Mouse (Mus musculus) MEL (cell line): ENCODE results near the gene Prss54. TPM values are rescaled to one million over a fixed set of nuclear protein-coding genes. Genes with fewer than 3 reads are reported as not detected.
A peak's percentile ranks its signal among the peaks of the same experiment; 100 is the strongest.

Experiments
- DNase-seq: peaks from one replicate; pipeline ENCODE4 v3.0.0; 2011; ENCODE audit warnings: low read depth, low spot score
- H3K27ac ChIP-seq: 2 replicates; pipeline ENCODE4 v1.5.1; 2012; ENCODE audit warnings: low read depth, mild to moderate bottlenecking, control low read depth, low read length, moderate library complexity; ENCODE audit not compliant: control insufficient read depth
- H3K27me3 ChIP-seq, 2 experiments: fragments of 150-350 bp in 1 of 2; sonication (generic) in 1 of 2; 2 replicates each; pipeline ENCODE4 v1.6.1; 2012; ENCODE audit warnings: low read length in 2 of 2, mild to moderate bottlenecking in 2 of 2, improper control_type of control experiment in 1 of 2, moderate library complexity in 1 of 2; ENCODE audit not compliant: insufficient read depth in 2 of 2, control insufficient read depth in 1 of 2
- H3K36me3 ChIP-seq, 2 experiments: 2 replicates each; pipeline ENCODE4 v1.6.1; 2012 to 2014; ENCODE audit warnings: low read length in 2 of 2, improper control_type of control experiment in 1 of 2, inconsistent platforms in 1 of 2, mild to moderate bottlenecking in 1 of 2; ENCODE audit not compliant: insufficient read depth in 2 of 2, control insufficient read depth in 1 of 2
- H3K4me1 ChIP-seq, 2 experiments: fragments of 150-350 bp in 1 of 2; sonication (generic) in 1 of 2; 2 replicates each; pipeline ENCODE4 v1.6.1; 2012; ENCODE audit warnings: low read length in 2 of 2, improper control_type of control experiment in 1 of 2, mild to moderate bottlenecking in 1 of 2; ENCODE audit not compliant: insufficient read depth in 2 of 2, control insufficient read depth in 1 of 2
- H3K4me3 ChIP-seq, 2 experiments: fragments of 150-350 bp in 1 of 2; sonication (generic) in 1 of 2; 2 replicates each; pipeline ENCODE4 v1.5.1; 2012; ENCODE audit warnings: low read depth in 2 of 2, low read length in 2 of 2, mild to moderate bottlenecking in 2 of 2, moderate library complexity in 2 of 2, control low read depth in 1 of 2, improper control_type of control experiment in 1 of 2; ENCODE audit not compliant: control insufficient read depth in 1 of 2, insufficient read depth in 1 of 2
- H3K79me2 ChIP-seq: 2 replicates; pipeline ENCODE4 v1.6.1; 2012; ENCODE audit warnings: mild to moderate bottlenecking, low read length, moderate library complexity; ENCODE audit not compliant: control insufficient read depth, poor library complexity, insufficient read depth
- H3K9ac ChIP-seq: 2 replicates; pipeline ENCODE4 v1.6.1; 2012; ENCODE audit warnings: low read depth, mild to moderate bottlenecking, control low read depth, low read length, moderate library complexity; ENCODE audit not compliant: control insufficient read depth, poor library complexity, severe bottlenecking
- H3K9me3 ChIP-seq: fragments of 150-350 bp; sonication (generic); replicated peaks from 2 replicates; pipeline ENCODE4 v1.6.1; 2012; ENCODE audit warnings: mild to moderate bottlenecking, low read length, improper control_type of control experiment, moderate library complexity; ENCODE audit not compliant: insufficient read depth
- BHLHE40 ChIP-seq: IDR thresholded peaks from 2 replicates; pipeline ENCODE4 v1.6.1; 2012; ENCODE audit warnings: low read depth, mild to moderate bottlenecking, inconsistent platforms, low read length, improper control_type of control experiment, borderline replicate concordance
- CHD2 ChIP-seq: IDR thresholded peaks from 2 replicates; pipeline ENCODE4 v1.6.1; 2011; ENCODE audit warnings: low read length, improper control_type of control experiment
- CTCF ChIP-seq, 3 experiments: IDR thresholded peaks in 2 of 3; conservative IDR thresholded peaks in 1 of 3; 2 replicates each; pipeline ENCODE4 v1.5.1; 2011 to 2012; ENCODE audit warnings: low read length in 3 of 3, low read depth in 2 of 3, mild to moderate bottlenecking in 2 of 3, improper control_type of control experiment in 1 of 3, inconsistent platforms in 1 of 3, mixed read lengths in 1 of 3, moderate library complexity in 1 of 3; ENCODE audit not compliant: control insufficient read depth in 1 of 3, insufficient read depth in 1 of 3, poor library complexity in 1 of 3, severe bottlenecking in 1 of 3
- E2F4 ChIP-seq: IDR thresholded peaks from 2 replicates; pipeline ENCODE4 v1.6.1; 2011; ENCODE audit warnings: low read depth, low read length, improper control_type of control experiment, borderline replicate concordance
- ELF1 ChIP-seq: IDR thresholded peaks from 2 replicates; pipeline ENCODE4 v1.6.1; 2014; ENCODE audit warnings: low read depth, mild to moderate bottlenecking, inconsistent platforms, low read length, improper control_type of control experiment, moderate library complexity
- EP300 ChIP-seq, 2 experiments: IDR thresholded peaks; 2 replicates each; pipeline ENCODE4 v1.6.1; 2011; ENCODE audit warnings: improper control_type of control experiment in 2 of 2, low read length in 2 of 2, low read depth in 1 of 2, mild to moderate bottlenecking in 1 of 2
- ETS1 ChIP-seq: IDR thresholded peaks from 2 replicates; pipeline ENCODE4 v1.6.1; 2012; ENCODE audit warnings: low read depth, mild to moderate bottlenecking, inconsistent platforms, low read length, improper control_type of control experiment, moderate library complexity
- GABPA ChIP-seq: IDR thresholded peaks from 2 replicates; pipeline ENCODE4 v1.6.1; 2012; ENCODE audit warnings: low read depth, mild to moderate bottlenecking, inconsistent platforms, low read length, improper control_type of control experiment, moderate library complexity
- GATA1 ChIP-seq: IDR thresholded peaks from 2 replicates; pipeline ENCODE4 v1.6.1; 2011; ENCODE audit warnings: low read depth, low read length, improper control_type of control experiment
- HCFC1 ChIP-seq: IDR thresholded peaks from 2 replicates; pipeline ENCODE4 v1.6.1; 2012; ENCODE audit warnings: low read depth, mild to moderate bottlenecking, inconsistent platforms, low read length, improper control_type of control experiment, moderate library complexity
- JUND ChIP-seq: IDR thresholded peaks from 2 replicates; pipeline ENCODE4 v1.6.1; 2011; ENCODE audit warnings: low read depth, mild to moderate bottlenecking, improper control_type of control experiment, low read length
- KAT2A ChIP-seq: conservative IDR thresholded peaks from 2 replicates; pipeline ENCODE4 v1.6.1; 2012; ENCODE audit warnings: low read depth, low read length, improper control_type of control experiment, inconsistent platforms
- MAFK ChIP-seq: IDR thresholded peaks from 2 replicates; pipeline ENCODE4 v1.6.1; 2011; ENCODE audit warnings: low read depth, mild to moderate bottlenecking, low read length, improper control_type of control experiment, borderline replicate concordance
- MAX ChIP-seq: IDR thresholded peaks from 2 replicates; pipeline ENCODE4 v1.6.1; 2011; ENCODE audit warnings: low read length, improper control_type of control experiment
- MAZ ChIP-seq: IDR thresholded peaks from 2 replicates; pipeline ENCODE4 v1.6.1; 2012; ENCODE audit warnings: low read depth, mild to moderate bottlenecking, inconsistent platforms, low read length, improper control_type of control experiment
- MEF2A ChIP-seq: IDR thresholded peaks from 2 replicates; pipeline ENCODE4 v1.6.1; 2014; ENCODE audit warnings: low read depth, mild to moderate bottlenecking, inconsistent platforms, low read length, improper control_type of control experiment; ENCODE audit not compliant: poor library complexity, insufficient replicate concordance, severe bottlenecking; ENCODE audit errors: extremely low read depth
- MXI1 ChIP-seq: IDR thresholded peaks from 2 replicates; pipeline ENCODE4 v1.6.1; 2011; ENCODE audit warnings: mild to moderate bottlenecking, low read depth, low read length, improper control_type of control experiment
- MYB ChIP-seq: IDR thresholded peaks from 2 replicates; pipeline ENCODE4 v1.6.1; 2011; ENCODE audit warnings: mild to moderate bottlenecking, low read depth, low read length, improper control_type of control experiment
- MYC ChIP-seq: IDR thresholded peaks from 2 replicates; pipeline ENCODE4 v1.6.1; 2011; ENCODE audit warnings: low read depth, mild to moderate bottlenecking, low read length, improper control_type of control experiment, moderate library complexity
- NELFE ChIP-seq: IDR thresholded peaks from 2 replicates; pipeline ENCODE4 v1.6.1; 2011; ENCODE audit warnings: low read depth, low read length, improper control_type of control experiment
- NRF1 ChIP-seq: IDR thresholded peaks from 2 replicates; pipeline ENCODE4 v1.6.1; 2014; ENCODE audit warnings: low read depth, mild to moderate bottlenecking, inconsistent platforms, low read length, improper control_type of control experiment, moderate library complexity; ENCODE audit not compliant: poor library complexity, insufficient read depth, severe bottlenecking
- POLR2A ChIP-seq, 2 experiments: IDR thresholded peaks; 2 replicates each; pipeline ENCODE4 v1.6.1; 2011 to 2012; ENCODE audit warnings: low read length in 2 of 2, mild to moderate bottlenecking in 2 of 2, control low read depth in 1 of 2, improper control_type of control experiment in 1 of 2, low read depth in 1 of 2, moderate library complexity in 1 of 2; ENCODE audit not compliant: control insufficient read depth in 1 of 2, insufficient read depth in 1 of 2, poor library complexity in 1 of 2
- POLR2AphosphoS2 ChIP-seq: IDR thresholded peaks from 2 replicates; pipeline ENCODE4 v1.6.1; 2011; ENCODE audit warnings: low read length, improper control_type of control experiment
- POLR2AphosphoS5 ChIP-seq: IDR thresholded peaks from 2 replicates; pipeline ENCODE4 v1.6.1; 2012; ENCODE audit warnings: low read depth, borderline replicate concordance, mild to moderate bottlenecking, inconsistent platforms, low read length, moderate library complexity, mixed read lengths
- RAD21 ChIP-seq: IDR thresholded peaks from 2 replicates; pipeline ENCODE4 v1.6.1; 2011; ENCODE audit warnings: mild to moderate bottlenecking, low read depth, low read length, improper control_type of control experiment
- RCOR1 ChIP-seq: IDR thresholded peaks from 2 replicates; pipeline ENCODE4 v1.6.1; 2012; ENCODE audit warnings: low read depth, mild to moderate bottlenecking, inconsistent platforms, low read length, improper control_type of control experiment
- SIN3A ChIP-seq: IDR thresholded peaks from 2 replicates; pipeline ENCODE4 v1.6.1; 2012; ENCODE audit warnings: low read length, improper control_type of control experiment, inconsistent platforms
- SMC3 ChIP-seq: IDR thresholded peaks from 2 replicates; pipeline ENCODE4 v1.6.1; 2011; ENCODE audit warnings: low read depth, low read length, improper control_type of control experiment
- TAL1 ChIP-seq: IDR thresholded peaks from 2 replicates; pipeline ENCODE4 v1.6.1; 2012; ENCODE audit warnings: mild to moderate bottlenecking, inconsistent platforms, low read length, moderate library complexity, mixed read lengths
- TBP ChIP-seq: IDR thresholded peaks from 2 replicates; pipeline ENCODE4 v1.8.0; 2011; ENCODE audit warnings: low read depth, low read length, improper control_type of control experiment
- TCF12 ChIP-seq: IDR thresholded peaks from 2 replicates; pipeline ENCODE4 v1.6.1; 2014; ENCODE audit warnings: low read depth, mild to moderate bottlenecking, inconsistent platforms, low read length, improper control_type of control experiment, moderate library complexity
- UBTF ChIP-seq: IDR thresholded peaks from 2 replicates; pipeline ENCODE4 v1.6.1; 2012; ENCODE audit warnings: low read depth, mild to moderate bottlenecking, inconsistent platforms, low read length, improper control_type of control experiment, moderate library complexity, borderline replicate concordance; ENCODE audit not compliant: insufficient read depth
- USF1 ChIP-seq: IDR thresholded peaks from 2 replicates; pipeline ENCODE4 v1.6.1; 2014; ENCODE audit warnings: low read depth, mild to moderate bottlenecking, inconsistent platforms, low read length, improper control_type of control experiment, moderate library complexity
- USF2 ChIP-seq, 2 experiments: IDR thresholded peaks; 2 replicates each; pipeline ENCODE4 v1.6.1; 2011 to 2012; ENCODE audit warnings: improper control_type of control experiment in 2 of 2, low read length in 2 of 2, borderline replicate concordance in 1 of 2, inconsistent platforms in 1 of 2, low read depth in 1 of 2, mild to moderate bottlenecking in 1 of 2; ENCODE audit not compliant: insufficient read depth in 1 of 2
- ZC3H11A ChIP-seq: IDR thresholded peaks from 2 replicates; pipeline ENCODE4 v1.6.1; 2012; ENCODE audit warnings: low read depth, mild to moderate bottlenecking, inconsistent platforms, low read length, improper control_type of control experiment
- ZKSCAN1 ChIP-seq: IDR thresholded peaks from 2 replicates; pipeline ENCODE4 v1.6.1; 2012; ENCODE audit warnings: low read depth, mild to moderate bottlenecking, inconsistent platforms, low read length, improper control_type of control experiment, moderate library complexity
- ZMIZ1 ChIP-seq: IDR thresholded peaks from 2 replicates; pipeline ENCODE4 v1.6.1; 2012; ENCODE audit warnings: low read depth, mild to moderate bottlenecking, inconsistent platforms, low read length, improper control_type of control experiment, moderate library complexity
- ZNF384 ChIP-seq: IDR thresholded peaks from 2 replicates; pipeline ENCODE4 v1.6.1; 2012; ENCODE audit warnings: low read depth, mild to moderate bottlenecking, inconsistent platforms, low read length, improper control_type of control experiment
- polyA plus RNA-seq, 2 experiments: library from polyadenylated mRNA; stranded (reverse) in 1 of 2; unstranded in 1 of 2; fragments of >175 nt in 1 of 2; fragments of >200 nt in 1 of 2; gene quantifications; 2 replicates each; pipeline versions ENCODE4 v1.2.1 to v1.2.4; 2012; ENCODE audit warnings: low replicate concordance in 2 of 2, low read depth in 1 of 2; ENCODE audit not compliant: insufficient read length in 2 of 2, insufficient read depth in 1 of 2, missing spikeins in 1 of 2
- total RNA-seq: library from RNA; depleted of rRNA; stranded (reverse); fragments of 300-350 nt; gene quantifications from 2 replicates; pipeline ENCODE4 v1.2.3, GENCODE M21; 2012

Gene Prss54
- total and polyA plus RNA-seq, 3 experiments = not detected

GRCm38 (mm10) chr8:95566217-95566616 is 9.9 kb downstream of the Prss54 start:
- Histone ChIP-seq H3K27ac (no peak overlapping the region), H3K27me3 (peaks cover 1 to 5% of the 10 kb centered on the region in 2 experiments; a peak in 3 of 4 replicates), H3K36me3 (peaks cover 0 to 4% of the 10 kb centered on the region in 2 experiments; a peak in 2 of 4 replicates), H3K4me1 (peaks cover 2 to 9% of the 10 kb centered on the region in 2 experiments), H3K9ac (no peak overlapping the region), H3K79me2 (no peaks in the 10 kb centered on the region), H3K9me3 (no peaks in the 10 kb centered on the region), H3K4me3 (no peak overlapping the region)
- DNase-seq = peak; percentile 52
- TF ChIP-seq POLR2AphosphoS2 (no peak), GABPA (no peak), ELF1 (no peak), RAD21 (peak; percentile 19), ZKSCAN1 (no peak), BHLHE40 (no peak), NRF1 (no peak), ETS1 (0 out of 2 replicates have a peak, but pooled peaks have one; percentile 28), SIN3A (no peak), ZC3H11A (no peak), HCFC1 (no peak), JUND (no peak), CTCF (IDR thresholded peaks at IDR 0.05 in 2 of 3, conservative IDR thresholded peaks at IDR 0.05 in 1 of 3; ENCODE audit: control insufficient read depth in 1 of 3, insufficient read depth in 1 of 3, low read depth in 2 of 3, low read length in 3 of 3, poor library complexity in 1 of 3, severe bottlenecking in 1 of 3) (peak in 2 of 3 experiments; percentile 8 to 17; a peak in 2 of 6 replicates), RCOR1 (0 out of 2 replicates have a peak, but pooled peaks have one; percentile 24), TAL1 (no peak), GATA1 (peak; percentile 44; the same call in 1 of the 2 replicates), NELFE (no peak), KAT2A (no peak), E2F4 (no peak), MAFK (no peak), UBTF (no peak), POLR2A (IDR thresholded peaks at IDR 0.05; ENCODE audit: control insufficient read depth in 1 of 2, insufficient read depth in 1 of 2, low read depth in 1 of 2, low read length in 2 of 2, poor library complexity in 1 of 2) (no peak), POLR2AphosphoS5 (no peak), MAX (no peak), MEF2A (no peak), ZMIZ1 (no peak), MYB (no peak), MXI1 (no peak), TCF12 (peak; percentile 56; the same call in 1 of the 2 replicates), USF2 (IDR thresholded peaks at IDR 0.05; ENCODE audit: borderline replicate concordance in 1 of 2, insufficient read depth in 1 of 2, low read depth in 1 of 2, low read length in 2 of 2) (no peak), ZNF384 (peak; percentile 68), TBP (no peak), SMC3 (no peak; the same call in 1 of the 2 replicates), MYC (no peak), CHD2 (no peak), MAZ (no peak), EP300 (IDR thresholded peaks at IDR 0.05; ENCODE audit: low read depth in 1 of 2, low read length in 2 of 2) (peak; percentile 59 to 60; a peak in 2 of 4 replicates), USF1 (no peak)
